In the genomic region with DNA sequence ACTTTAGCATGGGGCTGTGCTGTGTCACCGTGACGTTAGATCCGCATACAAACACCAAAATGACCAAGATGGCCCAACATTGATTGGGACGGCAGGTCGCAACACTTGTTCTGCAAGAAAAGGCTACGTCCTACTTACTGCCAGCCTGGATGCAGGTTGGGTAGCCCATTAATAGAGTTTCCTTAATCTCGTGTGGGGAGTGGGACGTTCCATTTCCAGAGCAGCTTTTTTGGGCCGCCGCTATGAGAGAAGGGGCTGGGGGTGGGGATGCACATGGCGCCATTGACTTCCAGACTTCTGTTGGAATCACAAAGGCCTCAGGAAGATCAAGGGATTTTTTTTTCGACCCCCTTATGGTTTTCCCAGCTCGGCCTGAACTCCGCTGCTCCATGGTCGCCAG, we compare ENCODE assay signal across 9 mouse cellular contexts. TPM values are rescaled to one million over a fixed set of nuclear protein-coding genes. Genes with fewer than 3 reads are reported as not detected.
DNase-seq lines count a peak whose midpoint lies in the region; ATAC-seq and TF ChIP-seq lines count a peak whose summit lies in the region.
"Had no signal": no experiment of that assay in that cellular context is flagged by ENCODE, and none has a peak within 500 bp of the region (broad histone marks: within the 10 kb centered on the region; RNA-seq: fewer than 3 reads in every experiment).

No protein-coding gene starts in this region.

- H3K27me3 ChIP-seq in erythroblast, embryonic 14.5 days (ENCODE audit: control insufficient read depth) = peaks cover 77% of the 10 kb centered on the region
- H3K27me3 ChIP-seq in G1E (ENCODE audit: insufficient read depth, low read length) = peaks cover 45% of the 10 kb centered on the region
- H3K27me3 ChIP-seq in hindbrain, embryonic 15.5 days = peaks cover 27% of the 10 kb centered on the region
- peaks cover 47% of the 10 kb centered on the region for H3K27me3 ChIP-seq in midbrain, embryonic 12.5 days

- peaks cover 4% of the 10 kb centered on the region; the same call in 1 of the 2 replicates for H3K9me3 ChIP-seq in erythroblast, embryonic 14.5 days (ENCODE audit: control insufficient read depth, low read length)
- H3K9me3 ChIP-seq in G1E (replicated peaks) = no peaks in the 10 kb centered on the region
- no peaks in the 10 kb centered on the region for H3K9me3 ChIP-seq in hindbrain, embryonic 15.5 days
- H3K9me3 ChIP-seq in midbrain, embryonic 12.5 days = no peaks in the 10 kb centered on the region

- no peak overlapping the region for H3K27ac ChIP-seq in hindbrain, embryonic 15.5 days (replicated peaks)
- H3K27ac ChIP-seq in midbrain, embryonic 12.5 days (replicated peaks) = no peak overlapping the region
- H3K27ac ChIP-seq: layer of hippocampus, adult 2 months had no signal

- TF ChIP-seq CTCF in G1E (IDR thresholded peaks at IDR 0.05; ENCODE audit: low read depth, low read length) = no peak

- ATAC-seq in erythroblast, adult 5-6 weeks (replicated peaks; ENCODE audit: low FRiP score, poor library complexity, severe bottlenecking) = no peak
- ATAC-seq in G1E (ENCODE audit: extremely low read depth, insufficient number of reproducible peaks, low FRiP score, poor library complexity, severe bottlenecking) = no peak
- ATAC-seq in hindbrain, embryonic 15.5 days (ENCODE audit: low FRiP score, low read depth) = no peak
- no peak for ATAC-seq in midbrain, embryonic 12.5 days (ENCODE audit: low FRiP score, low read depth)

- DNase-seq in G1E (ENCODE audit: low spot score) = no peak
- DNase-seq in layer of hippocampus, adult 9-10 months (ENCODE audit: low spot score) = no peak
- DNase-seq in adrenal gland, adult 18-20 months (ENCODE audit: low spot score in 2 of 2) = no peak
- no peak for DNase-seq in frontal cortex, postnatal 14 days (ENCODE audit: low spot score in 2 of 2)

- 1% methylated on average over 15 of the region's 15 CpGs for WGBS in hindbrain, embryonic 15.5 days
- 1% methylated on average over 15 of the region's 15 CpGs for WGBS in midbrain, embryonic 12.5 days

- peaks cover 12% of the 10 kb centered on the region for H3K36me3 ChIP-seq in erythroblast, embryonic 14.5 days (ENCODE audit: control insufficient read depth)
- peaks cover 9% of the 10 kb centered on the region for H3K36me3 ChIP-seq in G1E (replicated peaks)
- H3K36me3 ChIP-seq in hindbrain, embryonic 15.5 days = no peaks in the 10 kb centered on the region
- H3K36me3 ChIP-seq in midbrain, embryonic 12.5 days = no peaks in the 10 kb centered on the region

- peak overlapping the region; percentile 99 for H3K4me2 ChIP-seq in hindbrain, embryonic 15.5 days
- H3K4me2 ChIP-seq in midbrain, embryonic 12.5 days (replicated peaks) = peak overlapping the region; percentile 98

- H3K4me3 ChIP-seq in erythroblast, embryonic 14.5 days (replicated peaks) = peak overlapping the region; percentile 89
- peak overlapping the region; percentile 90; the same call in 1 of the 2 replicates for H3K4me3 ChIP-seq in G1E (ENCODE audit: low read depth, low read length)
- H3K4me3 ChIP-seq in hindbrain, embryonic 15.5 days = peak overlapping the region; percentile 83
- peak overlapping the region; percentile 69 for H3K4me3 ChIP-seq in midbrain, embryonic 12.5 days

- no peak overlapping the region for H3K9ac ChIP-seq in hindbrain, embryonic 15.5 days
- H3K9ac ChIP-seq in midbrain, embryonic 12.5 days (replicated peaks) = peak overlapping the region; percentile 72

- H3K4me1 ChIP-seq in erythroblast, embryonic 14.5 days (ENCODE audit: control insufficient read depth) = peaks cover 52% of the 10 kb centered on the region
- peaks cover 54% of the 10 kb centered on the region for H3K4me1 ChIP-seq in G1E (ENCODE audit: insufficient read depth, low read depth, low read length)
- H3K4me1 ChIP-seq in hindbrain, embryonic 15.5 days (replicated peaks) = peaks cover 52% of the 10 kb centered on the region
- H3K4me1 ChIP-seq in midbrain, embryonic 12.5 days = peaks cover 52% of the 10 kb centered on the region

RNA-seq across cellular contexts. Expression of a gene that starts 1.1 kb away (rescaled TPM):
- polyA plus RNA-seq in erythroblast, embryonic 14.5 days (2012) = 0.67 and 1.2 TPM in 2 replicates
- total RNA-seq in erythroblast, adult 5-6 weeks (2015; ENCODE audit: low replicate concordance) = 3.8 and 4.0 TPM in 2 replicates
- total RNA-seq in erythroblast, adult 5-6 weeks (2017; ENCODE audit: low replicate concordance) = 8.1 and 14.8 TPM in 2 replicates
- total RNA-seq in G1E (2014; fragmentation: Nextera tagmentation) (36.3 and 39.7 TPM in 2 replicates), G1E (2017) (18.4 and 18.8 TPM in 2 replicates)
- polyA plus RNA-seq in G1E (2012) = 34.5 and 39.6 TPM in 2 replicates
- polyA plus RNA-seq in hindbrain, embryonic 15.5 days (2015; fragmentation: Nextera tagmentation; extraction: Ambion mirVana) = 12.7 and 13.4 TPM in 2 replicates
- polyA plus RNA-seq in midbrain, embryonic 12.5 days (2016; fragmentation: Nextera tagmentation; extraction: Ambion mirVana) = 21.6 and 24.7 TPM in 2 replicates
- total RNA-seq in adrenal gland, adult 18-20 months (2021) = 10 to 100 TPM; 10.7 to 23.0 TPM
